Mouse (Mus musculus): Measurements from ENCODE around the gene Mylk2.

Mylk2 gene

DNA sequence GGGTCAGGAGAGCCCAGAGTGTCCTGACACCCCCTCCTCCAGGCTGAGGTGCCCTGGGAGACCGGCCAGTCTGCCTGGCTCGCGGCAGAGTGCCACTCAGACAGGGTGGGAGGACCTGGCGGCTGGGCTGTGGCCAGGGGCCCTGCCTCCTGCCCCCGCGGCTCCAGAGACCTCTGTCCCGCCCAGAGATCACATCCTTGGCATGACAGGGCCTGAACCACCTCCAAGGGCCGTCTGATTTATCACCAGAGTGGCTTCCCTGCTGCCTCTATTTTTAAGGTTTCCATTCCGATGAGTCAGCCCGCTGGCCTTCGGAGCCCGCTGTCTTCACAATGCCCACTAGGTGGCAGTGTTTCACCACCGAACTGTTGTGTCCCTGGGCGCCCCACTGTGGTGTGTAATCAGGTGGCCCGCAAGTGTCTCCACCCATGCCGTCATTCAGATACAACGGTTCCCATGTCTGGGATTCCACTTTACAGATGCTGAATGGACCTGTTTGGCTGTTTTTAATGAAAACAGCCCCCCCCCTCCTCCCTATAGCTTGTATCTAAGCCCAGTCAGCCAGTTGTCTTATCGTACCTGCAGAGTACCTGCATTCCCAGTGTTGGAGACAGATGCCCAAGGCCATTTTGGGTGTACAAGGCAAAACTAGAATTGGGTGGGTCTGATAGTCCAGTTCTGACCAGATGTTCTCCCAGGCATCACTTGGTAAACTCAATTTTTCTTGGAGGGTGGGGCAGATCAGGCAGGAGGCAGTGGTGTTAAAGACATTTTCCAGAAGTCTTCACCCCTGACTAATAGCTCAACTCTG, 3.4 kb downstream of the Mylk2 start:
- peak; percentile 41 to 68 for DNase-seq

DNA sequence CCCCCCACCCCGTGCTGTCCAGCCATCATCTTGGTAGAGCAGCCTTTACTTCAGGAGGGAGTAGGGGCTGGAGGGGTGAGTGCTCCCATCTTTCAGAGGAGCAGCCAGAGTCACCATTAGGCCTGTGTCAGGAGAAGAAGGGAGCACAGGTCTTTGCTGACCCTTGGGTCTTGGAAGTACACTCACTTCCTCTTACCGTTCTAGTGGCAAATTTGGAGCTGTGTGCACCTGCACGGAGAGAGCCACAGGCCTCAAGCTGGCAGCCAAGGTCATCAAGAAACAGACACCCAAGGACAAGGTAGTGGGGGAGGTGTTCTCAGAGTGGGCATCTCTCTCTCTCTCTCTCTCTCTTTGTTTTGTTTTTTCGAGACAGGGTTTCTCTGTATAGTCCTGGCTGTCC, 4.3 kb downstream of the Mylk2 start:
- DNase-seq: no peak

DNA sequence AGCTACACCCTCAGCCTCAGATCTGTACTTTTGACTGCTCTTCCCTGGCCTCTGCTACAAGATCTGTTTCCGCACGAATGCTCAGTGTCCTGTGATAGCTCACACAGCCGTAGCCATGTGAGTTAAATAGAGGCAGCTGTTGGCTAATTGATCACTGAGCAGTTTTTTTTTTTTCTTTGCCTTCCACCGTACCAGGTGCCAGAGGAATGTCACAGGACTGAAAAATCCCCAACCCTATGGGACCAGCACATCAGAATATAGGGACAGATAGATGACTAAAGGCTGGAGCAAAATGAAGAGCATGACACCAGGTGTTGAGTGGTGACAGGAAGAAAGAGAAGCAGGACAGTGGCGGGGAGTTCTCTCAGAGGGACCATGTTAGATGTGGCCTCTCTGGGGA, 5.0 kb downstream of the Mylk2 start:
- no peak for DNase-seq

GRCm38 (mm10) chr2:152917671-152918070, 6.5 kb downstream of the Mylk2 start:
- DNase-seq: no peak

DNA sequence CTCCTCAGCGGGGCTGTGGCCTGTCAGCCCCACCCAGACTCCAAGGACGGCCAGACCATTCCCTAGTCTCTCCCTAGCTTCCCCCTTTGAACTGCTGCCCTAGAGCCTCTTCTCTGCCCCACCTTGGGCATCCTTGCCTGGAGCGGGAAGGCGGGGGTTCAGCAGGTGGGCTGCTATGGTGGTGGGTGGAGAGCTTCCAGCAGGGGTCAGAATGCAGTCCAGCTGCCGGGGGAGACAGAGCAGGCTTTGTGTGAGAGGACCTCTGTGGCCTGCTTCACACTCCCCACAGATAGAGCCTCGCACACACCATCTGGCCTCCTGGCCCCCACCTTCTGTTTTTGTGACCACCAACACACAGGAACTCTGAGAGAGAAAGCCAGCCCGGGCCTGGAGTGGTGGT, 11.2 kb downstream of the Mylk2 start:
- DNase-seq: no peak

- DNase-seq: no peak
Measured at GRCm38 (mm10) chr2:152923621-152924020, 12.5 kb downstream of the Mylk2 start.

DNA sequence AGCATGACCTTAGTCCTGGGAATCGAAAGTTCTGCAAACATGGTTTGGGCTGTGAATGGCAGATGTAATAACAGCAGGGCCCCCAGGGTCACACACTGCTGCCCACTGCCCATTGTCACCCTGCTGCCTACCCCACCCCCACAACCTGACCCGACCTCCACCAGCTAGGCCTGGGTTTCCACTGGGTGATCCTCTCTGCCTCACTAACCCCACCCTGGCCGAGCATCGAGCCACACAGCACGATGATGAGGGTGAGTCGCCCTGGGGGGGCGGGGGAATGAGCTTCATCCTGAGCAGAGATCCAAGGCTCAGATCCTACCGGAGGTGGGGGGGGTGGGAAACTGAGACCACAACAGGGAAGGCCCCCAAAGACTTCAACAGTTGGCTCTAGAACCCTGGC, 13.0 kb downstream of the Mylk2 start:
- DNase-seq: no peak

GRCm38 (mm10) chr2:152924543-152924942, 13.4 kb downstream of the Mylk2 start:
- DNase-seq: no peak

DNA sequence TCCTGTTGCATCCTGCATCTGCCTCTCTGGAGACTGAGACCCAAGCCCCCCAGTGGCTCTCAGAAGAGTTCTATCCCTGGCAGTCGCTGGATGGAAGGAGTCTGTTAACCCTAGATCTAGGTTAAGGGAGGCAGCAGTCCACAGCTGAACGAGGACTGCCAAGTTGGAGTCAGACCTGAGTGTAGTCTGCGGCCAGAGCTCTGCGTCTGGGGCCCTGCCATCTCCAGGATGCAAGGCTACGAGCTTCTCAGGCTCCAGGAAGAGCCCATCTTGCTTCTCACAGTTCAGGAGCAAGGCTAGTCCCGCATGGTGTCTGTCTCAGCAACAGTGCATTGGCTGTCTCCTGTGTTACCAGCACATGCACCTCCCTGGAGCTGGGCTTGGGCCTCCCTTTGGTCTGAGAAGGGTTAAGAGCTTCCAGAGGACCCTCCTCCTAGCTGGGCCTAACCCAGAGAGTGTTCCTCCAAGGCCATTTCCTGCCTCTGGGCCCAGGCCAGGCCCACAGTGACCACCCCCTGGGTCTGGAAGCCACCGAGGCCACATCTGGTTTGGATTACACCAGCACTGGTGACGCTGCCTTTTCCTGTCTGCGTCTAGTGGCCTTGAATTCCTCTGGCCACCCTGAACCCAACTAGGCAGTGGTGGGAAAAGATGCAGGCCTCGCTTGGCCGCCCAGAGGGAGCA, 14.2 kb downstream of the Mylk2 start:
- DNase-seq: no peak

GRCm38 (mm10) chr2:152926896-152927295, 15.7 kb downstream of the Mylk2 start:
- no peak for DNase-seq

DNA sequence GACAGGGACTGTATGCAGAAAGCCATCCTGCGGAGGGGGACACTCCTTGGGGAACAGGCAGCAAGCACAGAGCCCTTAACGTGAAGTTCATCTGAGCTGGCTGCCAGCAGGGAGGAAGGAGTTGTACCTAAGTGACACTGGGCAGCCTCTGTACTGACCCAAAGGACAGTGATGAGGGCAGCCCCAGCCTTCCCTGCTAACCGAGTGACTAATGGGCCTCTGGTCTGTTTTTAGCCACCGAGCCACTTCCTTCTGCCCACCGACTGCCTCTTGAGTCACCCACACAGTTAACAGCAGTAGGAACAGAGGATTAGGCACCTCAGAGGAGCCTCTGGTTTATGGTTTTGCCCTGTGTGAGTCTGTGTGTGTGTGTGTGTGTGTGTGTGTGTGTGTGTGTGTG, 16.2 kb downstream of the Mylk2 start:
- no peak for DNase-seq

DNA sequence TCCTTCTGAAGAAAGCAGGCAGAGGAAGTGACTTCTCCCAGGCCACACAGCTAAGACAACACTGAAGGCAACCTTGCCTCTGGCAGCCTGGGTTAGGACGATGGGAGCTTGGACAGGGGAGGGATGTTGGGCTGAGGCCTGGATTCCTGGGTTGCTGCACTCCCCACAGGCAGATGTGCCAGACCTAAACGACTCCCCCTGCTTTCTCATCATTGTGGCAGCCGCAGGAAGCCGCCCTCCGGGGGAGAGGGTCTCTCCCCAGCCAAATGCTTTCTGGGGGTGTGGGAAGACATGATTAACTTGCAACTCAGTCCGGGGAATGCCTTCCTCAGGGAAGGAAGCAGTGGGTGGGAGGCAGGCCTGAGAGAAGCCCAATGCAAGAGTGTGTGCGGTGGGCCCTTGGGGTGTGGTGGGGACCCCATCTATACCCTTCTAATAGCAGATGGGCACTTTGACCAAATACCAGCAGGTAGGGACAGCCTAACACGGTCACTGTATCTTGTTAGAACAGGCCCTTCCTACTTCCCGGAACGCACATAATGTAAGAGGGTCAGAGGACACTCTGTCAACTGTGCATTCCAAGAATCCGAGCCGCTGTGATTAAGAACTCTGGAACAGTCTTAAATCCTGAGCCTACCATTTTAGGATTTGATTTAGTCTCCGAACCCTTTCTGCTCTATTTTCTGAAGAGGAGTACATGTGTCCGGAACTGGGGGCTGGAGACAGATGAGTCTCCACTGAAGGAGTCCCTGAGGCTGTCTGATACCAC, 17.3 kb downstream of the Mylk2 start:
- DNase-seq: no peak

- DNase-seq: no peak
Measured at GRCm38 (mm10) chr2:152928988-152929370, 17.8 kb downstream of the Mylk2 start.

DNA sequence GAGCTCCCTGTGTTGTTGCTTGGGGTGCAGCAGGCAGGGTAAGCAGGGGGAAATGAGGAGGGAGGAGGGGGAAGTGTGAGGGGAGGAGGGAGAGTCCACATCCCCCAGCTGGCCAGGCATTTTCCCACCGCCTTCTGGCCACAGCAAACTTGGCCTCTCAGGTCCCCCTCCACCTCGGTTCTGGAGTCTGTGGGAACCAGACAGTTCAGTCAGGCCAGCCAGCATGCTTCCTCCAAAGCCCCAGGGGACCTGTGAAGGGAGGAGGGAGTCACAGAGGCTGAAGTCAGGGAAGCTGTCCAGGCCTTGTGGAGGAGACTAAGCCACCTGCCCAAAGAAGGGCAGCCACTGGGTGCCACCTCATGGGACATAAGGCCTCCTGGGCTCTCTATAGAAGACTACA, 19.1 kb downstream of the Mylk2 start:
- no peak for DNase-seq

DNA sequence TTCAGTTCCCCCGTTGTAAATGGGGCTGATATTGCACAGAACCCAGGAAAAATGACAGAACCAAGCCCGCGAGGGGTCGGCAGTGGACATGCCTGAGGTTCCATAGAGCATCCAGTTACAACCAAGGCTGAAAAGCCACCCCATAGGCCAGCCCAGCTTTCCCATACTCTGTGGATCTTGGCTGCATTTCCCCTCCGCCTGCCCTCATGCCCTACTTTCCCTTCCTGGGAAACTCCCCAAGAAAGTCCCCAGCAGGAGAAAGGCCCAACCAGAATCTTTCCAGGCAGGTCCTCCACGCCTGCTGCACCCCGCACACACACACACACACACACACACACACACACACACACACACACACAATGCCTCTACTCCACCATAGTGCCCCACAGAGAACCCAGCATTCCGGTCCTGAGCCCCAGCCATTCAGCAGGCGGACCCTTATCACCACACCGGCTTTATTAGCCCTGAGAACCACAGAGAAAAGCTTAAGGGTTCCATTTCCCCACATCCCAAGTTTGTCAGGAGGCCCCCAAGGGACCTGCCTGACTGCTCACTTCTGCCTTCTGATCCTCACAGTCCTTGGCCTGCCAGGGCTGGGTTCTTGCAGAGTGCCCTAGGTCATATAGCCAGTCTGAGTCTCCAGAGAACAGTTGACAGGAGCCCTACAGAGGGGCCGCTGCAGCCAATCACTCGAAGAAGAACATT, 20.5 kb downstream of the Mylk2 start:
- no peak for DNase-seq

- DNase-seq: peak in 1 of 2 experiments; percentile 23
Measured at GRCm38 (mm10) chr2:152933048-152933447, 21.9 kb downstream of the Mylk2 start, which contains the start of gene Foxs1. TSS of gene Foxs1 (minus strand) at chr2:152933208.

GRCm38 (mm10) chr2:152933614-152934013, 22.5 kb downstream of the Mylk2 start:
- peak in 1 of 2 experiments; percentile 38 for DNase-seq

GRCm38 (mm10) chr2:152939846-152940245, 28.7 kb downstream of the Mylk2 start:
- peak in 1 of 2 experiments; percentile 47 for DNase-seq

DNA sequence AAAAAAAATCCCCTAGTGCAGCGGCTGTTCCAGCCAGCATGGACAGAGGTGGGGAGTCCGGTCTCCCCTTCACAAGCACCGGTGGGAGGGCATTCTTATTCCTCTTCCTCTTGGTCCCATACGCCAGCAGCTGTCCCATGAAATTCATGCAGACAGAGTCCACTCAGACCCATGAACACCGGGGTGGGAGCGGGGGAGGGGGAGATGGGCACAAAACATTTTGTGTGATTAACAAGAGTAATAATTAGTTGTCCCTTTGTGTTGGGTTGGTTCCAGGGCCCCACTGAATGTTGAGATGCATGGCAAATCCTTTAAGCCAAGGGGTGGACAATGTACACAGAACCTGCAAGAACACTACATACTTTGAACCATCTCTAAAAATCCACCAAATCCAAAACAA, 30.0 kb downstream of the Mylk2 start:
- DNase-seq: no peak

GRCm38 (mm10) chr2:152941776-152942175, 30.6 kb downstream of the Mylk2 start:
- no peak for DNase-seq

DNA sequence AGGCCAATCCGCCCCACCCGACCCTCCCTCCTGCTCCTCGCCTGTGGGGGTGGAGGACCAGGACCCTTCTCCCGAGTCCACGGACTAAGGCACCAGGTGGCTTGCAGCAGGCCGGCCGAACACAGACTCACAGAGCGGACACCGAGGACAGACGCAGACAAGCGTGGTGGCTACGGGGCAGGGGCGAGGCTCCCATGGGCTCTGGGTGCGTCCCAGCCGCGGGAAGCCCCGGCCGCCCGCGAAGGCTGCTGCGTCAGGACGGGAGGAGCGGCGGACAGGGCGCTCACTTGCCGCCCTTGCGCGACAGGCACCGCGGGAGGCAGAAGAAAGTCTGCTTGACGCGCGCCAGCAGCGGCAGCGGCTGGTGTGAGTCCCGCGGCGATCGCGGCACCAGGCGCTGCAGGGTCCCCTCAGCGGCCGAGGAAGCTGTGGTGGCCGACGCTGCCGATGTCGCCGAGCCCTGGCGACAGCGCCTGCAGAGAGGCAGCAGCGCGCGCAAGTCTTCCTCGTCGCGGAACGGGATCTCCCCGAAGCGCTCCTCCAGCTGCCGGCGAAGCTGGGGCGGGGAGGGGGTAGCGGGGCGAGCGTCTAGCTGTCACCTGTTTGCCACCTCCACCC, 31.9 kb downstream of the Mylk2 start:
- no peak for DNase-seq

DNA sequence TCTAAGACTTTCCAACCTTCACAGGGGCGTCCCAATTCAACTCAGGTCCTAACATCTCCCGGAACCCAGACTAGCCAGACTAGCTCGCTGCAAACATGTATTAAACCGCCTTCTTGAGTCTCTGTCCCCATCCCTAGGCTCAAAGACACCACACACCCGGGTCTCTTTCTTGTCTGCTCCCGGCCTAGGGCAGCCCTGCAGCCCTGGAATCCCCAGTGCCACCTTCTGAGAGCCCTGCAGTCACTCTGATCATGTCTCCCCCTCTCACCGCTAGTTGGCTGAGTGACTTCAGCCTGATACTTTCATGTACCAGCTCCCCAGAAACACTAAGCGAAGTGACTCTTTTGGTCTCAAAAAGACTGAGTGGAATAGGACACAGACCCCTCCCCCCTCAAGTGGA, 32.4 kb downstream of the Mylk2 start:
- no peak for DNase-seq

Measured in spleen, adult 18-20 months (tissue).